Mouse (Mus musculus) embryonic fibroblast, embryonic 13.5 days (primary cell): Measurements from ENCODE around the gene Prg2.

ENCODE experiments used
- CTCF ChIP-seq: IDR thresholded peaks from 2 replicates; pipeline ENCODE4 v1.5.1; 2011; ENCODE audit warnings: mild to moderate bottlenecking, control low read depth, low read length, moderate library complexity, borderline replicate concordance; ENCODE audit not compliant: insufficient read depth
- POLR2A ChIP-seq: IDR thresholded peaks from 2 replicates; pipeline ENCODE4 v1.6.1; 2011; ENCODE audit warnings: low read depth, mild to moderate bottlenecking, control low read depth, low read length, moderate library complexity

GRCm38 (mm10) chr2:84975580-84975979 is 4.7 kb upstream of the Prg2 start:
- TF ChIP-seq CTCF (no peak), POLR2A (no peak)
